In genomic region chr8:77617916-77618315, GRCm38 (mm10) we compare ENCODE assay signal across 9 mouse cellular contexts. TPM values are rescaled to one million over a fixed set of nuclear protein-coding genes. Genes with fewer than 3 reads are reported as not detected.
DNase-seq lines count a peak whose midpoint lies in the region; ATAC-seq and TF ChIP-seq lines count a peak whose summit lies in the region.
"Had no signal": no experiment of that assay in that cellular context is flagged by ENCODE, and none has a peak within 500 bp of the region (broad histone marks: within the 10 kb centered on the region; RNA-seq: fewer than 3 reads in every experiment).

No protein-coding gene starts in this region.

- no peak for ATAC-seq in forebrain, embryonic 11.5 days (replicated peaks; ENCODE audit: low FRiP score)

- H3K4me2 ChIP-seq in CH12.LX (ENCODE audit: insufficient read depth, low read depth, poor library complexity, severe bottlenecking) = no peak overlapping the region
- no peak overlapping the region for H3K4me2 ChIP-seq in forebrain, embryonic 11.5 days (ENCODE audit: low read depth, low read length, severe bottlenecking)
- H3K4me2 ChIP-seq: liver, embryonic 13.5 days had no signal

- H3K36me3 ChIP-seq in CH12.LX (replicated peaks in 1 of 2; ENCODE audit: control insufficient read depth in 1 of 2, insufficient read depth in 1 of 2, low read length in 1 of 2) = no peaks in the 10 kb centered on the region
- no peaks in the 10 kb centered on the region for H3K36me3 ChIP-seq in heart, adult 2 months (ENCODE audit: control insufficient read depth, insufficient read depth, low read length)
- no peaks in the 10 kb centered on the region for H3K36me3 ChIP-seq in forebrain, embryonic 11.5 days (ENCODE audit: control insufficient read depth, insufficient read depth, low read length)
- H3K36me3 ChIP-seq: liver, embryonic 13.5 days had no signal

- in situ Hi-C loops in CH12.LX (cut with MboI; ENCODE audit: low pct_ligation_motif_present, low pct_unique_long_range_greater_than_20kb, low sequenced_read_pairs) = no loop called here

- TF ChIP-seq POLR2A in CH12.LX (IDR thresholded peaks at IDR 0.05; ENCODE audit: low read depth, low read length) = no peak
- TF ChIP-seq POLR2A in heart, adult 2 months (IDR thresholded peaks at IDR 0.05; ENCODE audit: insufficient read depth, low read depth, low read length) = no peak

- TF ChIP-seq CTCF in CH12.LX (conservative IDR thresholded peaks at IDR 0.05 in 1 of 2, IDR thresholded peaks at IDR 0.05 in 1 of 2; ENCODE audit: low read depth in 2 of 2, low read length in 2 of 2) = peak; percentile 29 to 60; a peak in 2 of 4 replicates
- TF ChIP-seq CTCF in heart, adult 2 months (IDR thresholded peaks at IDR 0.05) = peak; percentile 62

- H3K9me3 ChIP-seq in CH12.LX (replicated peaks; ENCODE audit: low read length) = no peaks in the 10 kb centered on the region
- H3K9me3 ChIP-seq in forebrain, embryonic 11.5 days (ENCODE audit: control insufficient read depth, low read length) = no peaks in the 10 kb centered on the region
- H3K9me3 ChIP-seq: liver, embryonic 13.5 days had no signal

- H3K79me2 ChIP-seq in CH12.LX (replicated peaks; ENCODE audit: control insufficient read depth, extremely low read depth, insufficient read depth, poor library complexity, severe bottlenecking) = no peaks in the 10 kb centered on the region
- no peaks in the 10 kb centered on the region for H3K79me2 ChIP-seq in heart, adult 2 months (replicated peaks; ENCODE audit: control insufficient read depth, insufficient read depth, low read length)

- 39% methylated on average over 2 of the region's 2 CpGs for WGBS in heart, adult 2 months
- WGBS in forebrain, embryonic 11.5 days = 79% methylated on average over 2 of the region's 2 CpGs

- no peak overlapping the region for H3K27ac ChIP-seq in CH12.LX (ENCODE audit: insufficient read depth, low read depth)
- no peak overlapping the region for H3K27ac ChIP-seq in heart, adult 2 months
- H3K27ac ChIP-seq in forebrain, embryonic 11.5 days (ENCODE audit: low read depth, low read length) = no peak overlapping the region
- H3K27ac ChIP-seq: liver, embryonic 13.5 days had no signal

- peak; percentile 24 for TF ChIP-seq RAD21 in CH12.LX (IDR thresholded peaks at IDR 0.05; ENCODE audit: low read depth, low read length)

- no peak overlapping the region for H3K4me3 ChIP-seq in CH12.LX (replicated peaks in 1 of 3; ENCODE audit: low read depth in 2 of 3, low read length in 2 of 3, poor library complexity in 1 of 3)
- no peak overlapping the region for H3K4me3 ChIP-seq in heart, adult 2 months
- no peak overlapping the region for H3K4me3 ChIP-seq in forebrain, embryonic 11.5 days (ENCODE audit: low read depth, low read length)
- H3K4me3 ChIP-seq: liver, embryonic 13.5 days had no signal

- dilution Hi-C loops in CH12.LX (cut with MboI; ENCODE audit: extremely low pct_ligation_motif_present, extremely low pct_unique_long_range_greater_than_20kb, low sequenced_read_pairs) = no loop called here

- TF ChIP-seq EP300 in CH12.LX (IDR thresholded peaks at IDR 0.05; ENCODE audit: low read length) = no peak
- no peak for TF ChIP-seq EP300 in heart, adult 2 months (IDR thresholded peaks at IDR 0.05; ENCODE audit: insufficient read depth, low read depth, low read length)

- intact Hi-C loops in heart, adult 2 months (cut with DNase I) = loop anchor here (10.0 kb wide), 1 partner anchor 203 kb away; no protein-coding TSS in a partner anchor

- DNase-seq in layer of hippocampus, adult 11-12 months (ENCODE audit: low spot score) = peak; percentile 20
- no peak for DNase-seq in layer of hippocampus, adult 9-10 months (ENCODE audit: low spot score)
- DNase-seq in CH12.LX (ENCODE audit: extremely low read depth) (peak; percentile 51), adipocyte (ENCODE audit: low spot score) (peak; percentile 78)
- DNase-seq in heart, adult 2 months = peak; percentile 20 to 32
- peak; percentile 56 to 71 for DNase-seq in kidney, postnatal 36 days
- peak; percentile 57 for DNase-seq in ovary, postnatal 14 days (ENCODE audit: low spot score)
- no peak for DNase-seq in forebrain, embryonic 11.5 days (ENCODE audit: low spot score)
- DNase-seq: liver, embryonic 13.5 days had no signal

- no peak overlapping the region for H3K9ac ChIP-seq in CH12.LX (ENCODE audit: insufficient read depth, low read depth)
- no peak overlapping the region for H3K9ac ChIP-seq in heart, adult 2 months (ENCODE audit: low read depth, low read length)
- no peak overlapping the region for H3K9ac ChIP-seq in forebrain, embryonic 11.5 days (ENCODE audit: low read length)
- H3K9ac ChIP-seq: liver, embryonic 13.5 days had no signal

- H3K27me3 ChIP-seq in CH12.LX (replicated peaks) = no peaks in the 10 kb centered on the region
- no peaks in the 10 kb centered on the region for H3K27me3 ChIP-seq in heart, adult 2 months (ENCODE audit: control insufficient read depth, insufficient read depth, low read length)
- no peaks in the 10 kb centered on the region for H3K27me3 ChIP-seq in forebrain, embryonic 11.5 days (ENCODE audit: control insufficient read depth, insufficient read depth, low read length)
- H3K27me3 ChIP-seq: liver, embryonic 13.5 days had no signal

- H3K4me1 ChIP-seq in CH12.LX (ENCODE audit: control insufficient read depth in 1 of 2, insufficient read depth in 2 of 2) = no peaks in the 10 kb centered on the region
- H3K4me1 ChIP-seq in heart, adult 2 months (ENCODE audit: control insufficient read depth, insufficient read depth, low read length) = no peaks in the 10 kb centered on the region
- no peaks in the 10 kb centered on the region for H3K4me1 ChIP-seq in forebrain, embryonic 11.5 days (replicated peaks; ENCODE audit: control insufficient read depth, insufficient read depth, low read length)
- H3K4me1 ChIP-seq: liver, embryonic 13.5 days had no signal

TF ChIP-seq in CH12.LX, 34 proteins besides CTCF, POLR2A, EP300 and RAD21:
- no peak for TF ChIP-seq USF1 (IDR thresholded peaks at IDR 0.05; ENCODE audit: low read depth, low read length)
- peak; percentile 43 for TF ChIP-seq SMC3 (IDR thresholded peaks at IDR 0.05; ENCODE audit: low read depth, low read length)
TF ChIP-seq in CH12.LX: peak in this region for 1.

RNA-seq across cellular contexts. Expression of gene Tmem184c, which starts 7.4 kb away (rescaled TPM):
- total RNA-seq in CH12.LX (2012; rRNA removed) = 25.1 and 29.0 TPM in 2 replicates
- total RNA-seq in CH12.LX (2014; rRNA removed) = 53.2 and 60.4 TPM in 2 replicates
- 29.1 and 29.5 TPM in 2 replicates for polyA plus RNA-seq in CH12.LX (2012; ENCODE audit: insufficient read length, low read depth)
- total RNA-seq in heart, adult 2 months (2021) = 10 to 100 TPM; 11.0 to 11.1 TPM
- 7.4 and 10.7 TPM in 2 replicates for polyA plus RNA-seq in heart, adult 2 months (2012; rRNA removed)
- polyA plus RNA-seq in forebrain, embryonic 11.5 days (2014; fragmentation: Nextera tagmentation; extraction: Ambion mirVana) = 49.6 and 58.0 TPM in 2 replicates

Comparison
In these comparisons a context has a peak if more than half of its experiments do, and no peak if none do; other contexts are left out.
1. DNase-seq: peak in layer of hippocampus, adult 11-12 months (single experiment), CH12.LX (single experiment), adipocyte (single experiment), heart, adult 2 months (2 of 2), kidney, postnatal 36 days (2 of 2) and ovary, postnatal 14 days (single experiment); none in layer of hippocampus, adult 9-10 months (single experiment) and forebrain, embryonic 11.5 days (single experiment).